Mouse (Mus musculus): Measurements from ENCODE around the gene 4833427G06Rik.

DNA sequence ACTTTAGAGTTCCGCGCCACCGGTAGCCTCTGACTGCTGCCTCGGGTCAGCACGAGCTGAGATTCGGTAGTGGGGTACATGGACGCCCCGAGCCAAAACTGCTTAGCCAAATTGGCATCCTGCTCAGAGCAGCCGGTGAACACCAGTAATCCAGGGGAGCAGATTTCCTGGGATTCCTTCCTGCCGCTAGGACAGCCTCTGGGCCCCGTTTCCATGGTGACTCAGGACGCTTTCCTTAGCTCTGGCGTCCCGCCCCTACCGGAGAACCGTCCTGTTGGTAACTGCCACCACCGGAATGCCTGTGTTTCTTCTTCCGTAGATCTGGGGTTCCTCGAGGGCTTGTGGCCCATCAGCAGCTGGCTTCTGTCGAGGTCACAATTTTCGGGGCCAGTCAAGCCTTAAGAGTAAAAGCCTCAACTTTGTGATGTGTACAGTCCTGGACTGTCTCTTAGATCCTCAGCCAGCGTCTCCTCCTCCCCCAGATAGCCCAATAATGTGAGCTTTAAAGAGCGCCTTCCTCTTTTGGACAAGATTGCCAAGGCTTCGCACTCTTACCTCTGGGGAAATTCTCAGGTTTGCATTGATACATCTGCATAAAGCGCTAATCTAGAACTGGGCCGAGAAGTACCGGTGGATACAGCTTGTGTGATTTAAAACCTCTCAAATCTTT lies at the start of gene 4833427G06Rik:
- TF ChIP-seq CTCF (IDR thresholded peaks at IDR 0.05; ENCODE audit: control insufficient read depth, insufficient read depth, insufficient read length) = no peak
- TF ChIP-seq USF1 (IDR thresholded peaks at IDR 0.05; ENCODE audit: low read depth) = no peak

Measured in C2C12 (cell line).